Mouse (Mus musculus) erythroblast, embryonic 14.5 days (primary cell): Measurements from ENCODE around the gene Ercc8.

Source experiments
- GATA1 ChIP-seq: IDR thresholded peaks from 2 replicates; pipeline ENCODE4 v1.6.1; 2012; ENCODE audit warnings: low read length, inconsistent platforms, mixed read lengths
- TAL1 ChIP-seq: IDR thresholded peaks from 3 replicates; pipeline ENCODE4 v1.6.1; 2012; ENCODE audit warnings: low read length, inconsistent platforms, mixed read lengths

DNA sequence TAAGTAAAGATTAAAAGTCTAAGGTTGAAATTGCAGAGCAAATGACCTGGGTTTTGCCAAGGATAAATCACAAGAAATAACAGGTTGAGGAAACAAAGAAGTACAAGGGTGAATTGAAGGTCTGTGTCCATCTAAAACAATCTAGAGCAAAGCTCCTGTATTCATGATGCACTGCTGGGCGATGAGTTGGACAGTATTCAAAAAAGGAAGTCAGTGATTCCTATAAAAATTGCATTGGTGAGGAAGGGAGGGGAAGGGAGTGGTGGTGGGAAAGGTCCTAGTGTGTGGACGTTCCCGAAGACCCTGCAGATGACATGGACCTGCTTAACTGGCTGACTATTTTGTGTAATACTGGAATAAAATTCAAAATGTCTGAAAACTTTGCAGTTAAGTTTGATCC lies 6.1 kb downstream of the Ercc8 start:
- no peak for TF ChIP-seq GATA1
- TF ChIP-seq TAL1: no peak
